Mouse (Mus musculus) CH12F3 (cell line): ENCODE data around the gene Tmem204.
"Not testable (repeated sequence)": the region's sequence is repeated elsewhere in the genome, so short reads cannot be mapped to it uniquely, and the experiment has no call there.

Experiments
- in situ Hi-C: fragments of 300-500 bp; cut with MboI; formaldehyde crosslinking; loops from 2 replicates; pipeline ENCODE4 v1.14.3; 2020; ENCODE audit warnings: low sequenced_read_pairs

Gene Tmem204

GRCm38 (mm10) chr17:25083444-25083931 is at the start of gene Tmem204:
Gene Tmem204 (minus strand): TSS chr17:25083591.
- in situ Hi-C loops: no loop called here

DNA sequence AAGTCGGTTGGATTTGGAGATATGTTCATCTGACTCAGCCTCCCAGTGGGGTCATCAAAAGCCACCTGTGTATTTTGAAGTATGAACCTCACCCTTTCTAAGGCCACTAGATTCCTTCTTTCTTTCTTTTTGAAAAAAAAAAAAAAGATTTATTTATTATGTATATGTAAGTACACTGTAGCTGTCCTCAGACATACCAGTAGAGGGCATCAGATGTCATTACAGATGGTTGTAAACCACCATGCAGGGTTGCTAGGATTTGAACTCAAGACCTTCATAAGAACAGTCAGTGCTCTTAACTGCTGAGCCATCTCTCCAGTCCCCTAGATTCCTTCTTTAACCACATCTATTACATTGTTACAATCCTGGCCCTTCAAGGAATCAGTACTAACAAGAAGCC is 46.7 kb upstream of the Tmem204 start:
- in situ Hi-C loops: no loop called here

- in situ Hi-C loops: no loop called here
Observed at GRCm38 (mm10) chr17:25127681-25128080, 44.3 kb upstream of the Tmem204 start.

DNA sequence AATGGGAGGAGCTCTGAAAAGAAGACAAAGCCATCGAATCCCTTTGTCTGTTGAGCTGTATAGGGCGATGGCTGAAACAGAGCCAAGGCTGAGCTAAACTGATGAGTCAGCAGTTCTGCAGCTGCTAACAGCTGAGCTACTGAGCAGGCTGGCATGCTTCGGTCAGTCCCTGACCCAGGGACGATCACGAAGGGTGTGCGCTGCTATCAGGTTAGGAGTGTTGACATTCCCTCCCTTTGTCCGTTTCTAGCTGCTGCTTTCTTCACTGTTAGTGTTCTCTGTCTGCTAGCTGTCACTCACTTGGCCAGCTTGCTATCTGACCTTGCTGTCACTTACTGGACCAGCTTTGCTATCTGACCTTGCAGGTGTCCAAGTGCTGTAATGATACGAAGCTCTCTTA is 43.7 kb upstream of the Tmem204 start:
- in situ Hi-C loops: no loop called here

GRCm38 (mm10) chr17:25125442-25126060 is 42.2 kb upstream of the Tmem204 start:
- in situ Hi-C loops: not testable (repeated sequence)

DNA sequence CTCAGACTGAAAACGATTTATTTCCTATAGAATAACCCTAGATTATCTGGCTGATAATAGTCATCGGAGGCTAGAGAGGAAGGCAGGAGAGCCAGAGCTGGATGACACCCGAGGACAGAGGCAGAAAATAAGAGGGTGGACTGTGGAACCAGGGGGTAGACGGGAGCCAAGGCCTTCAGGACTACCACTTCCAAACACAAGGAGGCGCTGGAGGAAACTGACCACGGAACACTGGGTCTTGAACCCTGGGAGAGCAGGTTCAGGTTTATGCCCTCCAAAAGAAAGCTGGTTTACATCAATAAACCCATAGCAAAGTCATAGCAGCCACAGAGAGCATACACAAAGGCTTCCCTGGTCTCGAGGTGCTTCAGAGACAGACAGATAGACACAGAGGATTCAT is 40.6 kb upstream of the Tmem204 start:
- in situ Hi-C loops: no loop called here

GRCm38 (mm10) chr17:25120406-25120805 is 37.0 kb upstream of the Tmem204 start, which contains the start of gene Ptx4:
Gene Ptx4 (plus strand): TSS chr17:25120760.
- in situ Hi-C loops: no loop called here

GRCm38 (mm10) chr17:25117263-25117662 is 33.9 kb upstream of the Tmem204 start:
- in situ Hi-C loops: no loop called here

- in situ Hi-C loops: no loop called here
Observed at GRCm38 (mm10) chr17:25115664-25116432, 32.5 kb upstream of the Tmem204 start, which contains the start of gene Telo2. Gene Telo2 (minus strand): TSS chr17:25115967.

DNA sequence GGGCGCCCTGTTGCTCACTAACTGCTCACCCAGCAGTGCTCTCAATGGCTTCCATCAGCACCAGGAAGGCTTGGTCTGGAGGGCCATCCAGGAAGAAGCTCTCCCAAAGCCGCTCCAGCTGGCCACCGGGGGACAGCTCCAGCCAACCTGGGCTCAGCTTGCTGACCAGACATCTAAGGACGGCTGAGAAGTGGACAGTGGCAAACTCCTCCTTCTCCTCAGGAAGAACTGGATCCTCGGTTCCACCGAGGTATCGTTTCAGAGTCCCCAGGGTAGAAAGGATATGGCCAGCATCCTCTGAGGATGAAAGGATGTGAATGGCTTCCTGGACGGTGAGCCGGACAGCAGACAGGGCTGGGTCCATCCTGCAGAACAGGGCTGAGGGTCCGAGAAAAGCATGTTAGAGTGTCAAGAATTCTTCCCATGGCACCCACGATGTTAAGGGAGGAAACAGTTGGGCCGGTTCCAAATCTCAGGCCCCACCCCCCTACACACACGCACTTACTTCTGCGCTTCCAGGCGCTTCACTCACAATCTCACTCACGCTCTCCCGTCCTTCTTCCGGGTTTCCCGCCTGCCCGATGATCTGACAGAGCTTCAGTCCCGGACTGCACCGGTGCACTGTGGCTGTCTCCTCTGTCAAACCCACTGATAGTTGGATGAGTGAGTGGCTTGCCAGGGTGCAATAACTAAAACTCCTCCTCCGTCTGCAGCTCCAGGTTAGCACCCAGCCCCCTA is 31.7 kb upstream of the Tmem204 start:
- in situ Hi-C loops: no loop called here

DNA sequence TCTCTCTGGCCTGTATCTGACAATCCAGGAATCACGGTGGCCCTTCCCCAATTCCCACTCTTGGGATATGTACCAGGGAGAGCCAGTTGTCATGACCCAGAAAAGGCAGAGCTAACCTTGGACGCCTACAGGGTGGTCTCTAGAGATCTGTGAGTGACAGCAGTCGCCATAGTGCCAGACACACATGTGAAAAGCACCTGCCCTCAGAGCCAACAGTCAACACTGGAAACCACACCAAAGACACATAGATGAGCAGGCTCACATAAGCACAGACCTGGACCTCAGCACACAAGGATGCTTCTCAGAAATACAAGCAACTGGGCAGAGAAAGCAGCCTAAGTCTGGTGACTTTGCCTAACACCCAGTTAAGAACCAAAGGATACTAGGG is 29.0 kb upstream of the Tmem204 start:
- in situ Hi-C loops: no loop called here

DNA sequence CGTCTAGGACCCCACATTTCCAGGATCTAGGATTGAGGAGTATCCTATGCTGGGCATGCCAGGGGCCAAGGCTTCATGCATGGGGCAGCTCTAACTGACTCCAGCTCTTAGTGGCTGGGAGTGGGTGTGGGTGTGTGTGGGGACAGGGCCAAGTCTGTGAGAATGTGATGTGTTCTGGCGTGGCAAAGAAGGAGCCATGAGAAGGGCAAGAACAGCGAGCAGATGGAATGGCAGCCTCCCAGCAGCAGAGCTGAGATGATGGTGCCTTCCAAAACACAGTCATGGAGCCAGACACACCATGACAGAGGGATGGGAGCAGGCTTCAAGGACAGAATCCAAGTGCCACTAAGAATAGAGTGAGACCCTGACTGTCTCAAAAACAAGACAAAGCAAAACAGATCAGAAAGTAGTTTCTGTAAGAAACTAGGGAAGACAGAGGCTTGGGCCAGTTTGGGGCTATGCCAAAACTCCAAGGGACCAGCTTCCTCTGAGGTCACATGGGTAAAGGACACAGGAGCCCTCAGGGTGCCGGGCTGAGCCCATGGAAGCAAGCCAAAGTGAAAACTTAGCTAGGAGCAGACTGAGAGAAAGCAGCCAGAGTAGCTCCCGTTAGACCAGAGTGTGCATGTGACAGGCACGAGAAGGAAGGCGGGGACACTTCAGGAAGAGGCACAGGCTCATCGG is 28.5 kb upstream of the Tmem204 start:
- in situ Hi-C loops: no loop called here

GRCm38 (mm10) chr17:25111220-25111619 is 27.8 kb upstream of the Tmem204 start:
- in situ Hi-C loops: no loop called here

DNA sequence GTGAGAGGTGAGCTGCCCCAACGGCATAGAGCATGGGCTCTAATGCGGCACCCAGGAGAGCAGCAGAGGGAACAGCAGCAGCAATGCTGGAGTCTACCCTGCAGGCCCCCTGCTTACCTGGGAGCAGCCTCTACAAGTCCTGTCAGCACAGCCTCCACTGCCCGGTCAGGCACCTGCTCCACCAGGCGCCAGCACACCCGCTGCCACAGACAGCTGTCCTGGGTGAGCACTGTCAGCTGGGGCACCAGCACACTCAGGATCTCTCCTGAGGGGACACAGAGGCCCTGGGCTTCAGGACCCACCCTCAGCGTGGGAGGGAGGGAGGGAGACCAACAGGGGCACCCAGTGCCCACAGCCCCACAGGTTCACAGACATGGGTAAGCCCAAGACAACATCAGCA is 27.2 kb upstream of the Tmem204 start:
- in situ Hi-C loops: no loop called here

GRCm38 (mm10) chr17:25109578-25109977 is 26.2 kb upstream of the Tmem204 start:
- in situ Hi-C loops: no loop called here

DNA sequence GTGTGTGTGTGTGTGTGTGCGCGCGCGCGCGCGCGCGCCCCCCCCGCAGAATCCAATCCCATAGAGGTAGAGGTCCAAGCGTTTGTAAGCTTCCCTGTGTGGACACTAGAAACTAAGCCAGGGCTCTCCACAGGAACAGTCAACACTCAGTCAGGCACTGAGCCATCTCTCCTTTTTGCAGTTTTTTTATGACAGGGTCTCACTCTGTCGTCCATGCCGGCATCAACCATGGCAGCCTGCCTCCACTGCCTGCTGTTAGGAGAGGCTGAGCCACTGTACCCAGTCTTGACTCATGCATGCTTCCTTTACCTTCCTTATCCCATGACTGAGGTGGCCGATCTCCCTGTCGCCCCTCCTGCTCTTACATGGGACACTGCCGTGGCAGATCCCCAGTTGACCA is 24.4 kb upstream of the Tmem204 start:
- in situ Hi-C loops: no loop called here

DNA sequence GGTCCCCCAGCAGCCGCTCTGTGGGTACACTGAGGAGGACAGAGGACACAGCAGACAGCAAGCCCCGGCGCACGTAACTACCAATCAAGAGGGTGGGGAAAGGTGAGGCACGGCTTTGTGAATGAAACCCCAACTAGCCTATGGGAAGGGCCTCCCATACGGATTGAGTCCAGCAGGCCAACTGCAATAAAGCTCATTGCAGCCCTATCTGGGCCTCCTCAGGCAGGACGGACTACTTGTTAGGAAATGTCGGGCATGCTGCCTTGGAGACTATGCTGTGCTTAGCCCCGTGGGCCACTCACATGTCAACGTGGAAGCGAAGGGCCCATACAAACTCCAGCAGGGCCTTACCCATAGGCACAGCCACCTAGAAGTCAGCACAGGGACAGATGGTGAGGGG is 17.9 kb upstream of the Tmem204 start:
- in situ Hi-C loops: no loop called here

DNA sequence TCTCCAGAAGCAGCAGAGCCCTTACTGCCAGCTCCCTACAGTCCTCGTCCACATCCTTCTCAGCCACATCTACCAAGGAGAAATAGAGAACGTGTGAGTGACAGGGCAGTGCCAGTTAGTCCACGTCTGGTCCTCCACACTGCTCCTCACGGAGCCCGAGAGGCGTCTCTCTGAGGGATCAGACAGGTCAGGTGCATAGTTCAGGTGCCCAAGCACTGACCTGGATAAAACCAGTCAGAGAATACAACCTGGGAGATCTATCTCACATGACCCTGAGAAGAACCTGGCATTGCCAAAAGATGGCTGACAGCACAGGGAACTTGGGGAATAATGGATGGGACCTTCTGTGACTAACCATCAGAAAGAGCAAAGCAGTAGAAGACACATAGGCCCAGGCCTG is 16.7 kb upstream of the Tmem204 start:
- in situ Hi-C loops: no loop called here

DNA sequence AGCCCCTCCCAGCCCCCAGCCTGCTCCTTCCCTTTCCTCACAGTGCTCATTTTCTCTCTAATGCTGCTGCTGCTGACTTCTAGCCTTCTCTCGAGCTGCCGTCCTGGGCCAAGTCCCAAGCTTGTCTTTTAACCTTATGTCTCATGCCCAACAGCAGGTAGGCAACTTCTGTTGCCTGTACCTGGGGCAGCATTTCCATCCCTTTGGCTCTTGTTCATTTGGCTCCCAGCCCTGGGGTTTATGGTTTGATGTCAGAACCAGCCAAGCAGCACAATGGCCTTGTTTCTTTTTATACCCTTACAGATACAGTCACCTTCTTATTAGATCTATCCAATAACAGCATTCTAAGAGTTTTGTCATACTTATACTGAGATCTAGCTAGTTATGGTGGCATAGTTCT is 12.8 kb upstream of the Tmem204 start:
- in situ Hi-C loops: no loop called here

DNA sequence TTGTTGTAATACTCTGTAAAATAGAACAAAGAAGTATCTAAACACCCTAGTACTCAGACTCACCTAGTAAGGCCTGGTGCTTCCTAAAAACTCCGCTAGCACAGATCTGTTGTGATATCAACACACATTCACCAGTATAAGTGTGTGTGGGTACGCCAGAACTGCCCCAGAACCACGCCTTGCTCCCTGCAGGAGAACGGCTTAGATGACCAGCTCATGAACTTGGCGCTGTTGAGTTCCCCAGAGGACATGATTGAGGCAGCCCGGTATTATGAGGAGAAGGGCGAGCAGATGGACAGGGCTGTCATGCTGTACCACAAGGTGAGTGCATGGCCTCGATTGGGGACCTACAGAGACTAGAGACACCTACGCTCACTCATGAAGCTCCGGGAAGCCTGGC is 7.1 kb upstream of the Tmem204 start:
- in situ Hi-C loops: no loop called here

- in situ Hi-C loops: no loop called here
Observed at GRCm38 (mm10) chr17:25089158-25089557, 5.8 kb upstream of the Tmem204 start.
